Mouse (Mus musculus) ovary, adult 18-20 months (tissue): ENCODE measurements at regions not wholly inside any gene's neighbourhood (a gene's known extent, or its start where the extent isn't known, plus 50 kb on each side); places are given as distances from the start of the nearest gene placed in this dataset.
A peak's percentile ranks its signal among the peaks of the same experiment; 100 is the strongest.

Experiments
- DNase-seq: peaks from one replicate; pipeline ENCODE4 v3.0.0; 2022; ENCODE audit warnings: low spot score, mixed read lengths

GRCm38 (mm10) chr3:35688111-35688510 is 65.8 kb upstream of the Atp11b start:
- no peak for DNase-seq

GRCm38 (mm10) chr3:35688781-35689180 is 65.1 kb upstream of the Atp11b start:
- no peak for DNase-seq

GRCm38 (mm10) chr3:35693039-35693438 is 60.9 kb upstream of the Atp11b start:
- peak; percentile 19 for DNase-seq

- no peak for DNase-seq
Observed at GRCm38 (mm10) chr3:35693551-35693950, 60.4 kb upstream of the Atp11b start.

- no peak for DNase-seq
Observed at GRCm38 (mm10) chr3:35694241-35694640, 59.7 kb upstream of the Atp11b start.

- DNase-seq = no peak
Observed at GRCm38 (mm10) chr3:35695859-35696258, 58.0 kb upstream of the Atp11b start.

- DNase-seq = no peak
Observed at GRCm38 (mm10) chr3:35699266-35699665, 54.6 kb upstream of the Atp11b start.

- DNase-seq = no peak
Observed at GRCm38 (mm10) chr3:35699979-35700378, 53.9 kb upstream of the Atp11b start.

- DNase-seq = no peak
Observed at GRCm38 (mm10) chr3:35703528-35704327, 50.2 kb upstream of the Atp11b start.
